Mouse (Mus musculus) kidney, embryonic 14.5 days (tissue): ENCODE measurements around the gene Slc25a33. TPM values are rescaled to one million over a fixed set of nuclear protein-coding genes. Genes with fewer than 3 reads are reported as not detected.
A peak's percentile ranks its signal among the peaks of the same experiment; 100 is the strongest.

ENCODE experiments used
- ATAC-seq: fragments of 200-750 bp; cut with Nextera tagmentation; 2 replicates; pipeline ENCODE4 v1.8.0; 2017; ENCODE audit warnings: moderate number of reproducible peaks, mild to moderate bottlenecking, moderate TSS enrichment, moderate library complexity; ENCODE audit not compliant: low FRiP score, low TSS enrichment
- H3K27ac ChIP-seq: fragments of 300-500 bp; sonication (generic); 2 replicates; pipeline ENCODE4 v1.5.1; 2014; ENCODE audit warnings: low read depth, mild to moderate bottlenecking, low read length, moderate library complexity, mixed read lengths
- H3K27me3 ChIP-seq: fragments of 300-500 bp; sonication (generic); 2 replicates; pipeline ENCODE4 v1.6.1; 2014; ENCODE audit warnings: mild to moderate bottlenecking, low read length; ENCODE audit not compliant: control insufficient read depth, insufficient read depth
- H3K36me3 ChIP-seq: fragments of 300-500 bp; sonication (generic); 2 replicates; pipeline ENCODE4 v1.6.1; 2014; ENCODE audit warnings: low read length, mixed read lengths; ENCODE audit not compliant: control insufficient read depth, insufficient read depth
- H3K4me1 ChIP-seq: fragments of 300-500 bp; sonication (generic); 2 replicates; pipeline ENCODE4 v1.6.1; 2014; ENCODE audit warnings: low read length, mixed read lengths; ENCODE audit not compliant: control insufficient read depth, insufficient read depth
- H3K4me2 ChIP-seq: fragments of 300-500 bp; sonication (generic); replicated peaks from 2 replicates; pipeline ENCODE4 v1.6.1; 2014; ENCODE audit warnings: low read depth, mild to moderate bottlenecking, low read length
- H3K4me3 ChIP-seq: fragments of 300-500 bp; sonication (generic); 2 replicates; pipeline ENCODE4 v1.5.1; 2014; ENCODE audit warnings: mild to moderate bottlenecking, low read length
- H3K9ac ChIP-seq: fragments of 300-500 bp; sonication (generic); 2 replicates; pipeline ENCODE4 v1.6.1; 2014; ENCODE audit warnings: low read depth, mild to moderate bottlenecking, low read length, moderate library complexity
- H3K9me3 ChIP-seq: fragments of 300-500 bp; sonication (generic); 2 replicates; pipeline ENCODE4 v1.6.1; 2016; ENCODE audit warnings: low read length; ENCODE audit not compliant: control insufficient read depth
- WGBS: fragments of 180-500 bp; shearing (Covaris S2); extraction: QIAGEN DNeasy Blood & Tissue Kit; methylation state at CpG from one replicate; pipeline ENCODE4 v1.1.7; 2014; 5-methylcytosine and 5-hydroxymethylcytosine counted together
- polyA plus RNA-seq: library from polyadenylated mRNA; unstranded; fragments of >200 nt; fragmentation: Nextera tagmentation; extraction: Ambion mirVana; gene quantifications from 2 replicates; pipeline ENCODE4 v1.2.1, GENCODE M21; 2014

Slc25a33 gene
- polyA plus RNA-seq, 1 experiment from 2014 or later, result 19.3 TPM

GRCm38 (mm10) chr4:149732313-149732712 lies 41.8 kb downstream of the Slc25a33 start:
- H3K4me3 ChIP-seq, result no peak overlapping the region
- H3K9ac ChIP-seq, result no peak overlapping the region
- no peaks in the 10 kb centered on the region for H3K9me3 ChIP-seq
- peaks cover 44% of the 10 kb centered on the region for H3K36me3 ChIP-seq
- no peak for ATAC-seq
- no peaks in the 10 kb centered on the region for H3K27me3 ChIP-seq
- no peak overlapping the region for H3K27ac ChIP-seq
- H3K4me2 ChIP-seq, result no peak overlapping the region
- 90% methylated on average over 3 of the region's 3 CpGs for WGBS
- peaks cover 50% of the 10 kb centered on the region for H3K4me1 ChIP-seq

- Histone ChIP-seq H3K4me1 (peaks cover 38% of the 10 kb centered on the region), H3K27ac (peak overlapping the region; percentile 24; the same call in 1 of the 2 replicates), H3K4me2 (peak overlapping the region; percentile 15), H3K36me3 (peaks cover 59% of the 10 kb centered on the region), H3K9me3 (no peaks in the 10 kb centered on the region), H3K4me3 (no peak overlapping the region), H3K9ac (0 out of 2 replicates have a peak overlapping the region, but pooled peaks have one; percentile 12), H3K27me3 (no peaks in the 10 kb centered on the region)
- WGBS, result 72% methylated on average over 7 of the region's 7 CpGs
- ATAC-seq, result no peak
Observed at GRCm38 (mm10) chr4:149730827-149731226, 43.2 kb downstream of the Slc25a33 start.

GRCm38 (mm10) chr4:149728810-149729209 lies 45.3 kb downstream of the Slc25a33 start:
- no peak for ATAC-seq
- no peak overlapping the region for H3K27ac ChIP-seq
- H3K9me3 ChIP-seq, result no peaks in the 10 kb centered on the region

GRCm38 (mm10) chr4:149727636-149728035 lies 46.4 kb downstream of the Slc25a33 start:
- peaks cover 11% of the 10 kb centered on the region; the same call in 1 of the 2 replicates for H3K4me1 ChIP-seq
- H3K4me2 ChIP-seq, result no peak overlapping the region
- no peak overlapping the region for H3K27ac ChIP-seq
- no peak overlapping the region for H3K9ac ChIP-seq
- no peaks in the 10 kb centered on the region for H3K9me3 ChIP-seq
- WGBS, result 94% methylated on average over 5 of the region's 5 CpGs
- ATAC-seq, result no peak
- H3K27me3 ChIP-seq, result no peaks in the 10 kb centered on the region
- H3K36me3 ChIP-seq, result peaks cover 84% of the 10 kb centered on the region
- no peak overlapping the region for H3K4me3 ChIP-seq

More at GRCm38 (mm10) chr4:149728810-149729209, 45.3 kb downstream of the Slc25a33 start:
- no peak overlapping the region for H3K4me3 ChIP-seq
- 77% methylated on average over 8 of the region's 8 CpGs for WGBS
- no peak overlapping the region for H3K9ac ChIP-seq
- no peaks in the 10 kb centered on the region for H3K27me3 ChIP-seq
- H3K4me1 ChIP-seq, result peaks cover 22% of the 10 kb centered on the region
- H3K4me2 ChIP-seq, result no peak overlapping the region
- H3K36me3 ChIP-seq, result peaks cover 77% of the 10 kb centered on the region

GRCm38 (mm10) chr4:149725661-149726350 lies 48.3 kb downstream of the Slc25a33 start:
- Histone ChIP-seq H3K4me1 (peaks cover 3% of the 10 kb centered on the region; the same call in 1 of the 2 replicates), H3K9me3 (no peaks in the 10 kb centered on the region), H3K9ac (no peak overlapping the region; the same call in 1 of the 2 replicates), H3K4me2 (no peak overlapping the region), H3K27ac (no peak overlapping the region), H3K36me3 (peaks cover 90% of the 10 kb centered on the region), H3K4me3 (no peak overlapping the region), H3K27me3 (no peaks in the 10 kb centered on the region)
- 74% methylated on average over 15 of the region's 15 CpGs for WGBS
- ATAC-seq, result no peak; the same call in 1 of the 2 replicates

GRCm38 (mm10) chr4:149724916-149725470 lies 49.1 kb downstream of the Slc25a33 start:
- H3K27ac ChIP-seq, result no peak overlapping the region
- no peaks in the 10 kb centered on the region for H3K9me3 ChIP-seq
- ATAC-seq, result no peak
- no peak overlapping the region for H3K4me3 ChIP-seq
- 91% methylated on average over 17 of the region's 17 CpGs for WGBS
- H3K9ac ChIP-seq, result no peak overlapping the region; the same call in 1 of the 2 replicates
- H3K36me3 ChIP-seq, result peaks cover 93% of the 10 kb centered on the region
- no peaks in the 10 kb centered on the region for H3K4me1 ChIP-seq
- H3K4me2 ChIP-seq, result no peak overlapping the region
- H3K27me3 ChIP-seq, result no peaks in the 10 kb centered on the region

- 83% methylated on average over 17 of the region's 17 CpGs for WGBS
- H3K27me3 ChIP-seq, result no peaks in the 10 kb centered on the region
- ATAC-seq, result peak; percentile 26
Observed at GRCm38 (mm10) chr4:149723855-149724731, 50.0 kb downstream of the Slc25a33 start.

GRCm38 (mm10) chr4:149723021-149723390 lies 51.1 kb downstream of the Slc25a33 start:
- no peaks in the 10 kb centered on the region for H3K9me3 ChIP-seq
- no peaks in the 10 kb centered on the region for H3K4me1 ChIP-seq
- no peak overlapping the region for H3K4me2 ChIP-seq
- no peak overlapping the region for H3K4me3 ChIP-seq
- H3K27me3 ChIP-seq, result no peaks in the 10 kb centered on the region
- peaks cover 94% of the 10 kb centered on the region for H3K36me3 ChIP-seq
- no peak overlapping the region for H3K27ac ChIP-seq
- no peak for ATAC-seq
- H3K9ac ChIP-seq, result no peak overlapping the region
- 94% methylated on average over 12 of the region's 12 CpGs for WGBS

More at GRCm38 (mm10) chr4:149723855-149724731, 50.0 kb downstream of the Slc25a33 start:
- no peak overlapping the region for H3K9ac ChIP-seq
- H3K36me3 ChIP-seq, result peaks cover 93% of the 10 kb centered on the region
- H3K4me2 ChIP-seq, result no peak overlapping the region
- H3K27ac ChIP-seq, result no peak overlapping the region
- H3K9me3 ChIP-seq, result no peaks in the 10 kb centered on the region
- H3K4me3 ChIP-seq, result no peak overlapping the region
- H3K4me1 ChIP-seq, result no peaks in the 10 kb centered on the region
